Mouse (Mus musculus): ENCODE data around the gene Dynlt1b.
"Not testable (repeated sequence)": the region's sequence is repeated elsewhere in the genome, so short reads cannot be mapped to it uniquely, and the experiment has no call there.

DNA sequence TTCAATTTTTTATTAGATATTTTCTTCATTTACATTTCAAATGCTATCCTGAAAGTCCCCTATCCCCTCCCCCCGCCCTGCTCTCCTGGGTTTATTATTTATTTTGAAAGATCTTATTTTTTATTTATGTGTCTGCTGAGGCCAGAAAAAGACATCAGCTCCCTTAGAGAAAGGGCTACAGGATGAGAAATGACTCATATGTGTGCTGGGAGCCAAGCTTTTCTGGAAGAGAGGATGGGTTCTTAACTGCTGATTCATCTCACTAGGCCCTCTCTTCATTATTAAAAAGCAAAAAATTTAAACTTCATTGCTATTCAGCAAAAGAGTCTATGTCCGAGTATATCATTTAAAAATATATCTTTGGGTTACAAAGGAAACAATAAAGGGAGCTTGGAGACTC is 986 bp upstream of the Dynlt1b start:
- not testable (repeated sequence) for TF ChIP-seq CTCF (IDR thresholded peaks at IDR 0.05; ENCODE audit: low read depth); EP300 (optimal IDR thresholded peaks at IDR 0.05)
